Comparison of ENCODE assay signal across 14 mouse cellular contexts in genomic region chr13:28662316-28662752, GRCm38 (mm10).
DNase-seq lines count a peak whose midpoint lies in the region; ATAC-seq lines count a peak whose summit lies in the region.
"Had no signal": no experiment of that assay in that cellular context is flagged by ENCODE, and none has a peak within 500 bp of the region (broad histone marks: within the 10 kb centered on the region; RNA-seq: fewer than 3 reads in every experiment).

No protein-coding gene starts in this region.

- no peaks in the 10 kb centered on the region for H3K36me3 ChIP-seq in neural tube, embryonic 13.5 days
- H3K36me3 ChIP-seq in kidney, embryonic 16.5 days (ENCODE audit: insufficient read depth, low read length) = no peaks in the 10 kb centered on the region
- H3K36me3 ChIP-seq in liver, embryonic 13.5 days = no peaks in the 10 kb centered on the region
- H3K36me3 ChIP-seq in midbrain, embryonic 10.5 days = peaks cover 12% of the 10 kb centered on the region; the same call in 1 of the 2 replicates
- H3K36me3 ChIP-seq: embryonic facial prominence, embryonic 13.5 days had no signal

- H3K27me3 ChIP-seq in neural tube, embryonic 13.5 days = no peaks in the 10 kb centered on the region
- H3K27me3 ChIP-seq in kidney, embryonic 16.5 days (ENCODE audit: insufficient read depth, low read length) = no peaks in the 10 kb centered on the region
- no peaks in the 10 kb centered on the region for H3K27me3 ChIP-seq in liver, embryonic 13.5 days
- no peaks in the 10 kb centered on the region for H3K27me3 ChIP-seq in midbrain, embryonic 10.5 days (ENCODE audit: low read depth, poor library complexity, severe bottlenecking)
- H3K27me3 ChIP-seq: CH12.LX; embryonic facial prominence, embryonic 13.5 days had no signal

- H3K27ac ChIP-seq in neural tube, embryonic 13.5 days (replicated peaks) = peak overlapping the region; percentile 49; the same call in 1 of the 2 replicates
- H3K27ac ChIP-seq in kidney, embryonic 16.5 days (ENCODE audit: low read length) = no peak overlapping the region
- H3K27ac ChIP-seq in liver, embryonic 13.5 days = no peak overlapping the region
- H3K27ac ChIP-seq in midbrain, embryonic 10.5 days (replicated peaks) = no peak overlapping the region
- H3K27ac ChIP-seq: embryonic facial prominence, embryonic 13.5 days; macrophage had no signal

- H3K4me3 ChIP-seq in neural tube, embryonic 13.5 days = no peak overlapping the region
- no peak overlapping the region for H3K4me3 ChIP-seq in kidney, embryonic 16.5 days (ENCODE audit: low read length)
- H3K4me3 ChIP-seq in liver, embryonic 13.5 days (replicated peaks) = no peak overlapping the region
- H3K4me3 ChIP-seq in midbrain, embryonic 10.5 days = no peak overlapping the region
- H3K4me3 ChIP-seq: embryonic facial prominence, embryonic 13.5 days had no signal

- no peak overlapping the region for H3K9ac ChIP-seq in neural tube, embryonic 13.5 days
- H3K9ac ChIP-seq in kidney, embryonic 16.5 days (replicated peaks; ENCODE audit: low read length) = no peak overlapping the region
- no peak overlapping the region for H3K9ac ChIP-seq in liver, embryonic 13.5 days
- H3K9ac ChIP-seq: embryonic facial prominence, embryonic 13.5 days had no signal

- peaks cover 56% of the 10 kb centered on the region for H3K4me1 ChIP-seq in neural tube, embryonic 13.5 days (replicated peaks)
- H3K4me1 ChIP-seq in kidney, embryonic 16.5 days (ENCODE audit: insufficient read depth, low read length) = peaks cover 39% of the 10 kb centered on the region
- 0 out of 2 replicates have a peak, but pooled peaks cover 4% of the 10 kb centered on the region for H3K4me1 ChIP-seq in liver, embryonic 13.5 days (replicated peaks)
- peaks cover 53% of the 10 kb centered on the region for H3K4me1 ChIP-seq in midbrain, embryonic 10.5 days

- intact Hi-C loops in left cerebral cortex, postnatal 36 days (cut with DNase I) = no loop called here

- no peak overlapping the region for H3K4me2 ChIP-seq in neural tube, embryonic 13.5 days
- no peak overlapping the region for H3K4me2 ChIP-seq in kidney, embryonic 16.5 days (replicated peaks; ENCODE audit: low read depth, low read length)
- no peak overlapping the region for H3K4me2 ChIP-seq in liver, embryonic 13.5 days
- H3K4me2 ChIP-seq: embryonic facial prominence, embryonic 13.5 days had no signal

- ATAC-seq in neural tube, embryonic 13.5 days (ENCODE audit: low read depth) = no peak
- peak; percentile 43; the same call in 1 of the 2 replicates for ATAC-seq in kidney, embryonic 16.5 days (ENCODE audit: low FRiP score, low TSS enrichment)
- peak; percentile 78 for ATAC-seq in liver, embryonic 13.5 days (ENCODE audit: low read depth)
- ATAC-seq: activated CD4-positive, CD25-positive, alpha-beta regulatory T cell, adult 4 months had no signal

- 84% methylated on average over 3 of the region's 3 CpGs for WGBS in neural tube, embryonic 13.5 days
- WGBS in kidney, embryonic 16.5 days = 53% methylated on average over 3 of the region's 3 CpGs
- 25% methylated on average over 3 of the region's 3 CpGs for WGBS in liver, embryonic 13.5 days (ENCODE audit: insufficient replicate concordance)
- 83% methylated on average over 3 of the region's 3 CpGs for WGBS in midbrain, embryonic 10.5 days

- H3K9me3 ChIP-seq in neural tube, embryonic 13.5 days = no peaks in the 10 kb centered on the region
- no peaks in the 10 kb centered on the region for H3K9me3 ChIP-seq in kidney, embryonic 16.5 days (ENCODE audit: low read length)
- H3K9me3 ChIP-seq in liver, embryonic 13.5 days (replicated peaks) = no peaks in the 10 kb centered on the region
- no peaks in the 10 kb centered on the region for H3K9me3 ChIP-seq in midbrain, embryonic 10.5 days (replicated peaks)
- H3K9me3 ChIP-seq: embryonic facial prominence, embryonic 13.5 days had no signal

- DNase-seq in neural tube, embryonic 10.5 days (ENCODE audit: extremely low spot score, low spot score) = no peak
- DNase-seq in liver, embryonic 13.5 days = no peak
- DNase-seq in left cerebral cortex, postnatal 36 days (ENCODE audit: low spot score in 2 of 2) = no peak
- DNase-seq in midbrain, embryonic 10.5 days (ENCODE audit: low spot score) = no peak
- no peak for DNase-seq in B cell, adult 2 months
- DNase-seq: cerebellum, adult 11 months; cerebellum, postnatal 36 days; heart, postnatal 36 days had no signal
